Mouse (Mus musculus) MEL (cell line): ENCODE data around the gene Prkci.

Source experiments
- CHD2 ChIP-seq: IDR thresholded peaks from 2 replicates; pipeline ENCODE4 v1.6.1; 2011; ENCODE audit warnings: low read length, improper control_type of control experiment
- EP300 ChIP-seq, 2 experiments: IDR thresholded peaks; 2 replicates each; pipeline ENCODE4 v1.6.1; 2011; ENCODE audit warnings: improper control_type of control experiment in 2 of 2, low read length in 2 of 2, low read depth in 1 of 2, mild to moderate bottlenecking in 1 of 2
- HCFC1 ChIP-seq: IDR thresholded peaks from 2 replicates; pipeline ENCODE4 v1.6.1; 2012; ENCODE audit warnings: low read depth, mild to moderate bottlenecking, inconsistent platforms, low read length, improper control_type of control experiment, moderate library complexity
- MXI1 ChIP-seq: IDR thresholded peaks from 2 replicates; pipeline ENCODE4 v1.6.1; 2011; ENCODE audit warnings: mild to moderate bottlenecking, low read depth, low read length, improper control_type of control experiment
- NELFE ChIP-seq: IDR thresholded peaks from 2 replicates; pipeline ENCODE4 v1.6.1; 2011; ENCODE audit warnings: low read depth, low read length, improper control_type of control experiment
- RCOR1 ChIP-seq: IDR thresholded peaks from 2 replicates; pipeline ENCODE4 v1.6.1; 2012; ENCODE audit warnings: low read depth, mild to moderate bottlenecking, inconsistent platforms, low read length, improper control_type of control experiment

DNA sequence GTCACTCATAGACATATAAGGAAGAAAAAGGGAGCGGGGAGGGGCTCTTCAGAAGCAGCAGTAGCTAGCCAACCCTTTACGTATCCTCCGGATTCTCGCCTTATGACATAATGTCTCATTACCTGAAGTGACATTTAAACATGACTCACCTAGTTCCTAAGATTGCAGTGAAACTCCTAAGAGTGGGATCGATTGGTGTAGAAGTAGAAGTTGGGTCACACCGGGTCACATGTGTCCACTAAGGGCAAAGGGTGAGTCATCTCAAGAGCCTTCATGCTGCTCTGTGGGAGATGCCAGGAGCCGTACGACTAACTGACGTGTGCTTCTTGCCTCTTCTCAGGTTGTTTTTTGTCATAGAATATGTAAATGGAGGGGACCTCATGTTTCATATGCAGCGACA lies 43.1 kb downstream of the Prkci start:
- TF ChIP-seq NELFE (no peak), MXI1 (no peak), RCOR1 (no peak), HCFC1 (no peak), CHD2 (no peak), EP300 (IDR thresholded peaks at IDR 0.05; ENCODE audit: low read depth in 1 of 2, low read length in 2 of 2) (no peak)
